Mouse (Mus musculus) cerebellum, adult 18-20 months (tissue): Measurements from ENCODE around the gene Lgr4.

ENCODE experiments used
- DNase-seq, 2 experiments: peaks; one replicate each; pipeline ENCODE4 v3.0.0; 2021

The Lgr4 gene

GRCm38 (mm10) chr2:110036265-110036664 lies 118.8 kb downstream of the Lgr4 start:
- DNase-seq, result no peak

GRCm38 (mm10) chr2:110036665-110037064 lies 119.2 kb downstream of the Lgr4 start:
- DNase-seq, result no peak

GRCm38 (mm10) chr2:110037221-110037620 lies 119.8 kb downstream of the Lgr4 start:
- no peak for DNase-seq

GRCm38 (mm10) chr2:110038341-110038740 lies 120.9 kb downstream of the Lgr4 start:
- DNase-seq, result no peak

- no peak for DNase-seq
Observed at GRCm38 (mm10) chr2:110042861-110043760, 125.7 kb downstream of the Lgr4 start.

GRCm38 (mm10) chr2:110058424-110058823 lies 141.0 kb downstream of the Lgr4 start:
- no peak for DNase-seq

GRCm38 (mm10) chr2:110063131-110063530 lies 145.7 kb downstream of the Lgr4 start:
- DNase-seq, result no peak
